Mouse (Mus musculus) liver, adult 2 months (tissue): Measurements from ENCODE around the gene Gm42742.

Source experiments
- CTCF ChIP-seq: fragments of 200-500 bp; IDR thresholded peaks from 2 replicates; pipeline ENCODE4 v1.5.1; 2011; ENCODE audit warnings: low read depth, low read length, control low read depth
- POLR2A ChIP-seq: fragments of 200-500 bp; IDR thresholded peaks from 2 replicates; pipeline ENCODE4 v1.6.1; 2011; ENCODE audit warnings: low read length, control low read depth; ENCODE audit not compliant: insufficient read depth; ENCODE audit errors: extremely low read depth

GRCm38 (mm10) chr7:126978841-126979240 is 42.1 kb downstream of the Gm42742 start:
- TF ChIP-seq POLR2A (no peak), CTCF (no peak)
